Mouse (Mus musculus): ENCODE measurements around the gene Erg. TPM values are rescaled to one million over a fixed set of nuclear protein-coding genes. Genes with fewer than 3 reads are reported as not detected.

Gene Erg
- polyA plus RNA-seq, 1 experiment from 2014 or later, result 1.4 TPM

GRCm38 (mm10) chr16:95415372-95415771, 171.0 kb downstream of the Erg start:
- Histone ChIP-seq H3K27ac (ENCODE audit: low read length) (no peak overlapping the region), H3K9me3 (replicated peaks; ENCODE audit: control insufficient read depth, low read length, poor library complexity, severe bottlenecking) (no peaks in the 10 kb centered on the region), H3K9ac (ENCODE audit: low read depth, low read length) (no peak overlapping the region), H3K4me1 (ENCODE audit: control insufficient read depth, insufficient read depth, low read length) (no peaks in the 10 kb centered on the region), H3K27me3 (ENCODE audit: control insufficient read depth, insufficient read depth, low read depth, low read length) (no peaks in the 10 kb centered on the region), H3K36me3 (ENCODE audit: control insufficient read depth, insufficient read depth, low read length) (no peaks in the 10 kb centered on the region), H3K4me3 (ENCODE audit: low read depth, low read length) (no peak overlapping the region), H3K4me2 (ENCODE audit: low read length) (no peak overlapping the region)
- no peak for ATAC-seq
- 70% methylated on average over 9 of the region's 9 CpGs for WGBS

DNA sequence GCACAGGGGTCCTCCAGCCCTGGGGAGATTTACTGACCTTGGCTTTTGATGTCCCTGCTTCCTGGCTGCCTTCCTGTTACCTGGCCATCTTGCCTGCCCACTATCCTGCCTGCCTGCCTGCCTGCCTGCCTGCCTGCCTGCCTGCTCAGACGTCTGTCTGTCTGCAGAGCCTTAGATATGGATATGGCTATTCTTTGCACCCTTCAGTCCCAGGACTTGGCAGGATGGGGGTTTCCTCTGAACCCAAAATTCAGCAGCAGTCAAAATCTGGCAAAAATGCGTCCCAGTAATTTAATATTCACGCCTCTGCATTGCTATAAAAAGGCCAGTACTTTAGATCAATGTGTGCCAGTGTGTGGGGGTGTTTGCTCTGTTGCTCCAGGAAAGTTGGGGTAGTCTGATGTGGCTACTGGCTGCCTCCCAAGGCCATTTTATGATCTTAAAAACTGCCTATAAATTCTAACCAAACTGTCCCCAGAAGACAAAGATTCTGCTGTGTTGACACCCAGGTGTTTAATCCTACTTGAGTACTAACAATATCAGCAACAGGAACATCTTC, 172.9 kb downstream of the Erg start:
- no peaks in the 10 kb centered on the region for H3K36me3 ChIP-seq (ENCODE audit: control insufficient read depth, insufficient read depth, low read length)
- no peaks in the 10 kb centered on the region for H3K27me3 ChIP-seq (ENCODE audit: control insufficient read depth, insufficient read depth, low read depth, low read length)
- H3K9me3 ChIP-seq (replicated peaks; ENCODE audit: control insufficient read depth, low read length, poor library complexity, severe bottlenecking), result no peaks in the 10 kb centered on the region
- no peak overlapping the region for H3K9ac ChIP-seq (ENCODE audit: low read depth, low read length)
- no peak overlapping the region for H3K27ac ChIP-seq (ENCODE audit: low read length)
- no peak for ATAC-seq
- no peak overlapping the region for H3K4me2 ChIP-seq (ENCODE audit: low read length)
- no peak overlapping the region for H3K4me3 ChIP-seq (ENCODE audit: low read depth, low read length)
- no peaks in the 10 kb centered on the region for H3K4me1 ChIP-seq (ENCODE audit: control insufficient read depth, insufficient read depth, low read length)
- WGBS, result 70% methylated on average over 3 of the region's 3 CpGs

DNA sequence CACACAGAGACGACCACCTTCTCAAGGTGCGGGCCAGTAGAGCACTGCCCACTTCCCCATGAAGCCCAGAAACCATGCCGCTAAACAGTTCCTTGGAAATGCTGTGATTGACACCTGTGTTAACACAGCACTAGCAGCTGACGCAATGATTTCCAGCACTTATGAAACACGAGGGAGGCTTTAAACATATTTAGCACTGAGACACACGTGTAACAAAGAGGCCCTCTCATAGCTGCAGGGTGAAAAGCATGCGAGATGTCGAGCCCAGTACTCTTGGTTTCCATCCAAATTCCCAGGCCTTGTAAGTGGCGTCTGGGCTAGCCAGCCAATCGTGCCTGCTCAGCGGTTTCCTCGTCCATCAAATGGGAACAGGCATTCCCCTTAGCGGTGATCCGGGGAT, 178.3 kb downstream of the Erg start:
- no peak for ATAC-seq

DNA sequence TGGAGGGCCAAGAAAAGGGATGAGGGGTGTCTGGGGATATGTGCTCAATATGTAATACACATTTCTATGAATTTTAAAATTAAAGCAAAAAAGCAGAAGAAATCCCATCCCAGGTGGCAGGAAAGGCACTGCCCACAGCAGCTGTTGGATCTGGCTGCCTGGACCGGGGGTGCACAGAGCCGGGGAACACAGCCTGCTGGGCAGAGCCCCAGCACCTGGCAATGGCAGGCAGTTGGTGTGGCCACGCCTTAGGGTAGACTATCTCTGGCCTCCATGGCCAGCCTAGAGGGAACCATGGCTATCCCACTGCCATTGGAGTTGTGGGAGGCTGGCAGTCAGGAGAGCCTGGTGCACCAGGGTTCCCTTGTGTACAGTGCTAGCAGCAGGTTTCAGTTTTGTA, 180.9 kb downstream of the Erg start:
- Histone ChIP-seq H3K9ac (ENCODE audit: low read depth, low read length) (no peak overlapping the region), H3K4me1 (ENCODE audit: control insufficient read depth, insufficient read depth, low read length) (no peaks in the 10 kb centered on the region), H3K4me2 (ENCODE audit: low read length) (no peak overlapping the region), H3K9me3 (replicated peaks; ENCODE audit: control insufficient read depth, low read length, poor library complexity, severe bottlenecking) (no peaks in the 10 kb centered on the region), H3K27ac (ENCODE audit: low read length) (no peak overlapping the region), H3K36me3 (ENCODE audit: control insufficient read depth, insufficient read depth, low read length) (no peaks in the 10 kb centered on the region), H3K27me3 (ENCODE audit: control insufficient read depth, insufficient read depth, low read depth, low read length) (no peaks in the 10 kb centered on the region), H3K4me3 (ENCODE audit: low read depth, low read length) (no peak overlapping the region)
- no peak for ATAC-seq
- WGBS, result 91% methylated on average over 3 of the region's 3 CpGs

More for the DNA sequence above, 178.3 kb downstream of the Erg start:
- Histone ChIP-seq H3K9me3 (replicated peaks; ENCODE audit: control insufficient read depth, low read length, poor library complexity, severe bottlenecking) (no peaks in the 10 kb centered on the region), H3K4me2 (ENCODE audit: low read length) (no peak overlapping the region), H3K36me3 (ENCODE audit: control insufficient read depth, insufficient read depth, low read length) (no peaks in the 10 kb centered on the region), H3K9ac (ENCODE audit: low read depth, low read length) (no peak overlapping the region), H3K27me3 (ENCODE audit: control insufficient read depth, insufficient read depth, low read depth, low read length) (no peaks in the 10 kb centered on the region), H3K4me1 (ENCODE audit: control insufficient read depth, insufficient read depth, low read length) (no peaks in the 10 kb centered on the region), H3K27ac (ENCODE audit: low read length) (no peak overlapping the region), H3K4me3 (ENCODE audit: low read depth, low read length) (no peak overlapping the region)
- WGBS, result 70% methylated on average over 14 of the region's 14 CpGs

GRCm38 (mm10) chr16:95403453-95403852, 182.9 kb downstream of the Erg start:
- ATAC-seq, result no peak
- Histone ChIP-seq H3K4me2 (ENCODE audit: low read length) (no peak overlapping the region), H3K9ac (ENCODE audit: low read depth, low read length) (no peak overlapping the region), H3K4me1 (ENCODE audit: control insufficient read depth, insufficient read depth, low read length) (0 out of 2 replicates have a peak, but pooled peaks cover 4% of the 10 kb centered on the region), H3K9me3 (replicated peaks; ENCODE audit: control insufficient read depth, low read length, poor library complexity, severe bottlenecking) (no peaks in the 10 kb centered on the region), H3K36me3 (ENCODE audit: control insufficient read depth, insufficient read depth, low read length) (no peaks in the 10 kb centered on the region), H3K27ac (ENCODE audit: low read length) (no peak overlapping the region), H3K27me3 (ENCODE audit: control insufficient read depth, insufficient read depth, low read depth, low read length) (no peaks in the 10 kb centered on the region), H3K4me3 (ENCODE audit: low read depth, low read length) (no peak overlapping the region)
- WGBS, result 85% methylated on average over 5 of the region's 5 CpGs

DNA sequence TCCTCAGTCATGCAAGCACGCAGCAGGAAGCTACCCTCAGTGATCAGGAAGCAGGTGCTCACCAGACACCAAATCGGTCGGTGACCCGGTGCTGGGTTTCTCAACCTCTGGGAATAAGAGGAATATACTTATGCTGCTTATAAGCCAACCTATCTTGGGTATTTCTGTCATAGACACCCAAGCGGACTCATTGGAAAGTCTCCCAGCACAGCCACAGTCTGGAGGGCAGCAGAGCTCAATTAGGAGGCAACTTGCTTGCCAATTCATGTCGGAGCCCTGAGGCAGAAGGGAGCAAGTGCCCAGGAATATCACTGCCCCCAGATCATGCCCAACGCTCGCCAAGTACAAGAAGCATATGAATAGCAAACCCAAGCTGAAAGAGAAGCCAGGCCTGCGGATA, 184.5 kb downstream of the Erg start:
- ATAC-seq, result no peak
- Histone ChIP-seq H3K4me1 (ENCODE audit: control insufficient read depth, insufficient read depth, low read length) (0 out of 2 replicates have a peak, but pooled peaks cover 4% of the 10 kb centered on the region), H3K36me3 (ENCODE audit: control insufficient read depth, insufficient read depth, low read length) (no peaks in the 10 kb centered on the region), H3K9ac (ENCODE audit: low read depth, low read length) (no peak overlapping the region), H3K4me2 (ENCODE audit: low read length) (no peak overlapping the region), H3K9me3 (replicated peaks; ENCODE audit: control insufficient read depth, low read length, poor library complexity, severe bottlenecking) (no peaks in the 10 kb centered on the region), H3K27me3 (ENCODE audit: control insufficient read depth, insufficient read depth, low read depth, low read length) (no peaks in the 10 kb centered on the region), H3K27ac (ENCODE audit: low read length) (no peak overlapping the region), H3K4me3 (ENCODE audit: low read depth, low read length) (no peak overlapping the region)
- WGBS, result 86% methylated on average over 9 of the region's 9 CpGs

DNA sequence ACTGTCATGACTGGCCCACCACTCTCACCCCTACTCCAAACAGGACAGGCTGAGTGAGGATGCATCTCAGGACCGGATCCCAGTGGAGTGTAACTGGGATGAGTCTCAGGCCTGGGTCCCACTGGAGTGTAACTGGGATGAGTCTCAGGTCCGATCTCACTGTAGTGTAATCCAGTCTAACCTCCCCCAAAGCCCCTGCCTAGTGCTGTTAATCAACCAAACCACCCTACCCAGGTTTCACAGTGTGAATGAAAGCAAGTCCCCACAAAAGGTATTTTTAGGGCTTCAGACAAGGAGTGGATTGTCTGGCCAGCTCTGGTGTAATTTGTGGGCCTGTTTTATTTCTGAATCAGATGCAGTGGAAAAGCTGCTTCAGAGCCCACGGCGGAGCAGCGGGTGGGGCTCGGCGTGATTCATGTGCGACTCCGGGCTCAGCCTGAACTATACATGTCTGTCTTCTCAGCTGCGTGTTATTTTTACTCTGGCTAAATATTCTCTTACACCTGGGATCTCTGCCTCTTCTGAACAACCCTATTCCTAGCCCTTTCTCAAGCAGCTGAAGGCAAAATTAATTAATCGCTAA, 187.5 kb downstream of the Erg start:
- Histone ChIP-seq H3K4me1 (ENCODE audit: control insufficient read depth, insufficient read depth, low read length) (0 out of 2 replicates have a peak, but pooled peaks cover 4% of the 10 kb centered on the region), H3K27me3 (ENCODE audit: control insufficient read depth, insufficient read depth, low read depth, low read length) (no peaks in the 10 kb centered on the region), H3K36me3 (ENCODE audit: control insufficient read depth, insufficient read depth, low read length) (no peaks in the 10 kb centered on the region), H3K9ac (ENCODE audit: low read depth, low read length) (no peak overlapping the region), H3K4me2 (ENCODE audit: low read length) (no peak overlapping the region), H3K27ac (ENCODE audit: low read length) (no peak overlapping the region), H3K4me3 (ENCODE audit: low read depth, low read length) (no peak overlapping the region), H3K9me3 (replicated peaks; ENCODE audit: control insufficient read depth, low read length, poor library complexity, severe bottlenecking) (no peaks in the 10 kb centered on the region)
- ATAC-seq, result no peak
- WGBS, result 78% methylated on average over 11 of the region's 11 CpGs

GRCm38 (mm10) chr16:95390787-95391186, 195.6 kb downstream of the Erg start:
- Histone ChIP-seq H3K9me3 (replicated peaks; ENCODE audit: control insufficient read depth, low read length, poor library complexity, severe bottlenecking) (no peaks in the 10 kb centered on the region), H3K4me1 (ENCODE audit: control insufficient read depth, insufficient read depth, low read length) (no peaks in the 10 kb centered on the region), H3K4me2 (ENCODE audit: low read length) (no peak overlapping the region), H3K27me3 (ENCODE audit: control insufficient read depth, insufficient read depth, low read depth, low read length) (no peaks in the 10 kb centered on the region), H3K9ac (ENCODE audit: low read depth, low read length) (no peak overlapping the region), H3K27ac (ENCODE audit: low read length) (no peak overlapping the region), H3K36me3 (ENCODE audit: control insufficient read depth, insufficient read depth, low read length) (no peaks in the 10 kb centered on the region), H3K4me3 (ENCODE audit: low read depth, low read length) (no peak overlapping the region)
- no peak for ATAC-seq
- WGBS, result 74% methylated on average over 1 of the region's 1 CpGs

- no peak for ATAC-seq
Measured at GRCm38 (mm10) chr16:95388811-95389529, 197.4 kb downstream of the Erg start.

More at GRCm38 (mm10) chr16:95388811-95389529, 197.4 kb downstream of the Erg start:
- H3K4me3 ChIP-seq (ENCODE audit: low read depth, low read length), result no peak overlapping the region
- H3K9me3 ChIP-seq (replicated peaks; ENCODE audit: control insufficient read depth, low read length, poor library complexity, severe bottlenecking), result no peaks in the 10 kb centered on the region
- H3K36me3 ChIP-seq (ENCODE audit: control insufficient read depth, insufficient read depth, low read length), result no peaks in the 10 kb centered on the region
- 83% methylated on average over 4 of the region's 4 CpGs for WGBS
- no peaks in the 10 kb centered on the region for H3K27me3 ChIP-seq (ENCODE audit: control insufficient read depth, insufficient read depth, low read depth, low read length)
- H3K27ac ChIP-seq (ENCODE audit: low read length), result no peak overlapping the region
- H3K4me1 ChIP-seq (ENCODE audit: control insufficient read depth, insufficient read depth, low read length), result no peaks in the 10 kb centered on the region
- no peak overlapping the region for H3K9ac ChIP-seq (ENCODE audit: low read depth, low read length)
- H3K4me2 ChIP-seq (ENCODE audit: low read length), result no peak overlapping the region
